Mouse (Mus musculus) splenic B cell, adult 2 months (primary cell): ENCODE measurements around the gene Il5ra.

Experiments used
- DNase-seq: peaks from one replicate; pipeline ENCODE4 v3.0.0-alpha.2; 2011; ENCODE audit warnings: low read depth, low spot score
- H3K27me3 ChIP-seq: 2 replicates; pipeline ENCODE4 v1.6.1; 2012; ENCODE audit warnings: mild to moderate bottlenecking, low read length, moderate library complexity, mixed read lengths; ENCODE audit not compliant: control insufficient read depth, poor library complexity, insufficient read depth, severe bottlenecking
- H3K36me3 ChIP-seq: 2 replicates; pipeline ENCODE4 v1.6.1; 2012; ENCODE audit warnings: mild to moderate bottlenecking, low read length, moderate library complexity, mixed read lengths; ENCODE audit not compliant: control insufficient read depth, poor library complexity, insufficient read depth, severe bottlenecking

Il5ra gene

DNA sequence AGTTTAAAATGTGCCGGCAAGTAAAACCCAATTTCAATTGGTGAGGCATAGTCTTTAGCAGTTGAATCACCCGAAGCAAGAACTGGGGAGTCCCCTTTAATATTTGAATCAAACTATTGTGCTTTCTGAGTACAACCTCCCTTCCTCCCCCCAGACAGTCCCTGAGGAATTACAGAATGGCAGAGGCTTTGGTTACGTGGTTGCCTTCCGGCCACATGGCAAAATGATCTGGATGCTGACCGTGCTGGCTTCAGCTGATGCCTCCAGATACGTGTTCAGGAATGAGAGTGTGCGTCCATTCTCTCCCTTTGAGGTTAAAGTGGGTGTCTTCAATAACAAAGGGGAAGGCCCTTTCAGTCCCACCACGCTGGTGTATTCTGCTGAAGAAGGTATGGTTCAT, 73.3 kb downstream of the Il5ra start:
- no peak for DNase-seq
- Histone ChIP-seq H3K27me3 (no peaks in the 10 kb centered on the region; the same call in 1 of the 2 replicates), H3K36me3 (no peaks in the 10 kb centered on the region)

DNA sequence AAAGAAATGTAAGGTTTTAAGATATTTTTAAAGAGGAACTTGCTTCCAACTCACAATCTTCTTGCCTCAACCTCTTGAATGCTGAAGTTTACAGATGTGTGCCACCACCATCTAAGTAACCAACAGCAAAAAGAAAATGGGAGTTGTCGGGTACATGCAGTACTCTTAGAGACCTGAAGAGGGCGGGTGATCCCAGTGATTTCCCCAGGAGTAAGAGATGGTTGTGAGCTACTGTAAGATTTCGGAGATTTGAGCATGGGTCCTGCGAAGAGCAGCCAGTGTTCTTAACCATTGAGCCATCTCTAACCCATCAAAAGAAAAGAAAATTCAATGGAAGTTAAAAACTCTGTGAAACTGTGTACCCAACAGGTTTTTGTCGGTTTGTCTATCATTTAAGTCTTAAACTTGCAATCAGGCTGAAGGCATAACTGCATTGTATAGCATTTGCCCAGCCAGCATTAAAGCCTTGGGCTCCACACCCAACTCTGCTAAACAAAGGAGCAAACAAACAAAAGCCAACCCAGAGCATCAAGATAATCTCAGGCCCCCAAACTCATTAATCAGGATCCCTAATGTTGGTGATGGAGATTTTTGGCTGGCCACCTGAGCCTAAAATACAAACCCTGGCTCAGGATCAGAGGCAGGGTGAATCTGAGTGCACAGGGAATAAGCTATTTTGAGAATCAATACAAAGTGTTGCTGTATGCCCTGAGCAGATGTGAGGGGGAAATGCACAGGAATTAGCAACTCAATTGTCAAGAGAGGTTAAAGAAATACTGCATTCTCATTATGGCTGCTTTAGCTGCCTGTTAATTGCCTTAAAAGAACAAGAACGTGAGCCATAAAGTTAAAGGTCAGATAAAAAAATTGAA, 84.8 kb downstream of the Il5ra start:
- peak; percentile 82 for DNase-seq
- Histone ChIP-seq H3K36me3 (no peaks in the 10 kb centered on the region), H3K27me3 (no peaks in the 10 kb centered on the region)
